ENCODE assay signal across 13 mouse cellular contexts in the genomic region with DNA sequence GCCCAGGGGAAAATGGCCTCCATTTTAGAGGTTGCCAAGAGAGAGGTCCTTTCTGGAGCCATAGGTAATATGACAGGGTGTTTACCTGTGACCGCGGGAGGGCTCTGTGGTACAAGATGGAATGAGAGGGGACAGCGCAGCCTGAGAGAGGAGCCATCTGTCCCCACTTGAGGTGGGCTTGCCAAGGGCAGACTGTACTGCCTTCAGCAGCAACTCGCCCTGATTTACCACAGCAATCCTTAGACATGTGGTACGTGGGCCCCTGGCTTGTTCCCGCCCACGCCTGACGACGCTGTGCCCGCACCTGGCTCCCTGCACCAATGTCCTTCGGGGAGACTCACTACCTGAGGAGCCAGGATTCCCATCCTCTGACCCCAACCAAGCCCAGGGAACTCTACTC. TPM values are rescaled to one million over a fixed set of nuclear protein-coding genes. Genes with fewer than 3 reads are reported as not detected.
DNase-seq lines count a peak whose midpoint lies in the region; ATAC-seq lines count a peak whose summit lies in the region.
"Had no signal": no experiment of that assay in that cellular context is flagged by ENCODE, and none has a peak within 500 bp of the region (broad histone marks: within the 10 kb centered on the region; RNA-seq: fewer than 3 reads in every experiment).

No protein-coding gene starts in this region.

- intact Hi-C loops in left cerebral cortex, postnatal 4 days (cut with DNase I) = no loop called here
- intact Hi-C loops in left cerebral cortex, postnatal 36 days (cut with DNase I) = loop anchor here (2.0 kb wide), 1 partner anchor 34 kb away; no protein-coding TSS in a partner anchor

- ATAC-seq in cerebellum, adult (ENCODE audit: insufficient number of reproducible peaks, low FRiP score, low TSS enrichment) = no peak
- no peak for ATAC-seq in CD4-positive, CD25-positive, alpha-beta regulatory T cell, adult 4 months
- ATAC-seq: inflammation-experienced regulatory T-cells, adult 6 months had no signal

- peak; percentile 67 for DNase-seq in cerebellum, adult 11 months
- DNase-seq in left cerebral cortex, adult 18-20 months (ENCODE audit: low spot score in 2 of 2) = peak; percentile 72 to 78
- DNase-seq in left cerebral cortex, postnatal 4 days = no peak
- DNase-seq in cerebellum, adult 9-11 months = peak; percentile 88
- DNase-seq in left cerebral cortex, postnatal 36 days (ENCODE audit: low spot score in 2 of 2) = peak; percentile 69 to 79
- no peak for DNase-seq in adrenal gland, postnatal 36 days
- DNase-seq: heart, postnatal 10 days; kidney, adult 9 months; lung, postnatal 14 days had no signal

RNA-seq across cellular contexts. Expression of a gene that starts 3.8 kb away (rescaled TPM):
- 10 to 100 TPM; 66.4 to 78.3 TPM for total RNA-seq in left cerebral cortex, adult 18-20 months (2021)
- total RNA-seq in left cerebral cortex, postnatal 4 days (2021) = 100 to 1,000 TPM in 1 of 2 experiments, 10 to 100 TPM in 1; 87.7 to 101 TPM
- 10 to 100 TPM; 60.4 to 97.8 TPM for total RNA-seq in left cerebral cortex, postnatal 36 days (2021)
- 10 to 100 TPM; 59.8 to 66.2 TPM for total RNA-seq in adrenal gland, postnatal 36 days (2021)
- polyA plus RNA-seq in CD4-positive, CD25-positive, alpha-beta regulatory T cell, adult 4 months (2017; shearing (Covaris generic)) = 100 to 1,000 TPM in 1 of 2 experiments, 10 to 100 TPM in 1; 58.7 to 103 TPM

RNA-seq across cellular contexts. Expression of a gene that starts 4.8 kb away (rescaled TPM):
- total RNA-seq in left cerebral cortex, adult 18-20 months (2021) = 1,000 to 10,000 TPM; 1,236 to 1,244 TPM
- 100 to 1,000 TPM; 241 to 308 TPM for total RNA-seq in left cerebral cortex, postnatal 4 days (2021)
- total RNA-seq in left cerebral cortex, postnatal 36 days (2021) = 1,000 to 10,000 TPM; 1,215 to 1,406 TPM
- total RNA-seq in adrenal gland, postnatal 36 days (2021) = 10 to 100 TPM; 14.8 to 20.3 TPM
- polyA plus RNA-seq in CD4-positive, CD25-positive, alpha-beta regulatory T cell, adult 4 months (2017; shearing (Covaris generic)) = not detected
- polyA plus RNA-seq: inflammation-experienced regulatory T-cells, adult 6 months had no signal

RNA-seq across cellular contexts. Expression of a gene that starts 33.4 kb away (rescaled TPM):
- 100 to 1,000 TPM; 283 to 350 TPM for total RNA-seq in left cerebral cortex, adult 18-20 months (2021)
- total RNA-seq in left cerebral cortex, postnatal 4 days (2021) = 100 to 1,000 TPM; 101 to 110 TPM
- total RNA-seq in left cerebral cortex, postnatal 36 days (2021) = 100 to 1,000 TPM; 312 to 437 TPM
- total RNA-seq in adrenal gland, postnatal 36 days (2021) = 100 to 1,000 TPM; 175 to 184 TPM
- polyA plus RNA-seq in CD4-positive, CD25-positive, alpha-beta regulatory T cell, adult 4 months (2017; shearing (Covaris generic)) = 10 to 100 TPM; 46.6 to 52.9 TPM

RNA-seq across cellular contexts. Expression of a gene that starts 39.7 kb away (rescaled TPM):
- under 1 TPM; 0.77 to 0.84 TPM for total RNA-seq in left cerebral cortex, adult 18-20 months (2021)
- total RNA-seq in left cerebral cortex, postnatal 4 days (2021) = 1 to 10 TPM; 1.9 TPM
- total RNA-seq in left cerebral cortex, postnatal 36 days (2021) = 1 to 10 TPM in 1 of 2 experiments, under 1 TPM in 1; 0.91 to 1.8 TPM
- total RNA-seq in adrenal gland, postnatal 36 days (2021) = 1 to 10 TPM; 1.1 to 3.9 TPM
- polyA plus RNA-seq in CD4-positive, CD25-positive, alpha-beta regulatory T cell, adult 4 months (2017; shearing (Covaris generic)) = not detected
- polyA plus RNA-seq: heart, embryonic 10.5 days had no signal

RNA-seq across cellular contexts. Expression of a gene that starts 47.4 kb away (rescaled TPM):
- 10 to 100 TPM; 49.5 to 51.2 TPM for total RNA-seq in left cerebral cortex, adult 18-20 months (2021)
- 10 to 100 TPM; 44.9 to 48.1 TPM for total RNA-seq in left cerebral cortex, postnatal 4 days (2021)
- total RNA-seq in left cerebral cortex, postnatal 36 days (2021) = 10 to 100 TPM; 40.6 to 54.8 TPM
- 10 to 100 TPM; 58.2 to 58.7 TPM for total RNA-seq in adrenal gland, postnatal 36 days (2021)
- polyA plus RNA-seq in CD4-positive, CD25-positive, alpha-beta regulatory T cell, adult 4 months (2017; shearing (Covaris generic)) = under 1 TPM; 0.34 to 0.50 TPM

Comparison
In these comparisons a context has a peak if more than half of its experiments do, and no peak if none do; other contexts are left out.
1. DNase-seq: peak in cerebellum, adult 11 months (single experiment), left cerebral cortex, adult 18-20 months (2 of 2), cerebellum, adult 9-11 months (single experiment) and left cerebral cortex, postnatal 36 days (2 of 2); none in left cerebral cortex, postnatal 4 days (single experiment) and adrenal gland, postnatal 36 days (0 of 2).
2. RNA of a gene that starts 4.8 kb away (total RNA-seq): 1,215 to 1,406 TPM in left cerebral cortex, postnatal 36 days, 1,236 to 1,244 TPM in left cerebral cortex, adult 18-20 months and 241 to 308 TPM in left cerebral cortex, postnatal 4 days; 14.8 to 20.3 TPM in adrenal gland, postnatal 36 days; every median in the first group is over 10 times any median in the second.